Mouse (Mus musculus) 3134 (cell line): Measurements from ENCODE around the gene Ccdc62.

ENCODE experiments used
- DNase-seq: peaks from one replicate; pipeline ENCODE4 v3.0.0-alpha.2; 2011; ENCODE audit warnings: low spot score; ENCODE audit not compliant: insufficient read length; ENCODE audit errors: extremely low read depth

Gene Ccdc62

GRCm38 (mm10) chr5:123933957-123934591 lies 3.6 kb downstream of the Ccdc62 start:
- no peak for DNase-seq

DNA sequence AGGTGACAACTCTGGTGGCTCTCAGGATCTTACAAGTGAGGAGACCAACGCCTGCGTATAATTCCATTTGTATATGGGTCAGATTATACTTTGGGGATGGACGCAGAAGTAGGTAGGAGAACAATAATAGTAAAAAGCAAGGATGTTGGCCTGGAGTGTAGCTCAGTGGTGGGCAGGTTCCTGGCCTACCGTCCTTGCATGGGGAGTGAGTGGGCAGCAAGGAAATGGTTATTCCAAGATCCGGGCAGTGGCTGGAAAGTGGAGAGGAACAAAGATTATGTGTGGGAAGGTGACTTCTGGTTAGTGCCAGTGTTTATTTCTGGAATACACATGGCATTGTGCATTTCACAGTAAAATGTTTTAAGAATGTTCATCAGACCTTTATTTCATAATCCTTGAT lies 5.5 kb downstream of the Ccdc62 start:
- DNase-seq, result no peak

DNA sequence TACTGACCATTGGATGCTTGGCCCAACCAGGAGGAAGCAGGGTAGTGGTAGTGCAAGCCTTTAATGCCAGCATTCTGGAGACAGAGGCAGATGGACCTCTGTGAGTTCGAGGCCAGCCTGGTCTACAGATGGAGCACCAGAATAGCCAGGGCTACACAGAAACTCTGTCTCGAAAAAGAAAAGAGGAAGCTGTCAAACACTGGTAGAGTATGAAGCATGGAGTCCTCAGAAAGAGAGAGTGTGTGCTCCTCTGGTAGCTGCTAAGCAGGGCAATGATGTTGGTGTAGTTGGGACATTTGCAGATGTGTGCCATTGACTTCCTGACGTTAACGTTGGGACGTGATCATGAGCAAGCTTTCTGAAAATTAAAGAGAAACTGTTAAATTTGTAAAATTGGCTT lies 8.0 kb downstream of the Ccdc62 start:
- no peak for DNase-seq

DNA sequence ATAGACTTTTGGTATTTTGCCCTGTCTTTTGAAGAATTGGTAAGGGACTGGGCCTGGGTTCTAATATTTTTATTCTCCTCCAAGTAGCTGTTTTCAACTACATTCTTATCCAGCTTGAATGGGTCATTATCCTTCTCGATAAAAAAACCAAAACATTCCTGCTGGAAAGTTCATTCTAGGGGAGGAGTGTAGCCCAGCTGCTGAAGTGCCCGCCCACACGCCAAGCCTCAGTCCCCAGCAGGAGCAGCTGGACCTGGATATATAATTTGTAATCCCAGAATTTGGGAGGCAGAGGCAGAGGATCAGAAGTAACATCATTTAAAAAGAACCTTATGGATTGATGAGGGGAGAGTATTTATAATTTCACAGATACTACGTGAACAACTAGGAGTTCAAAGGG lies 16.1 kb downstream of the Ccdc62 start:
- DNase-seq, result no peak

GRCm38 (mm10) chr5:123947041-123947761 lies 16.7 kb downstream of the Ccdc62 start:
- DNase-seq, result peak; percentile 38

DNA sequence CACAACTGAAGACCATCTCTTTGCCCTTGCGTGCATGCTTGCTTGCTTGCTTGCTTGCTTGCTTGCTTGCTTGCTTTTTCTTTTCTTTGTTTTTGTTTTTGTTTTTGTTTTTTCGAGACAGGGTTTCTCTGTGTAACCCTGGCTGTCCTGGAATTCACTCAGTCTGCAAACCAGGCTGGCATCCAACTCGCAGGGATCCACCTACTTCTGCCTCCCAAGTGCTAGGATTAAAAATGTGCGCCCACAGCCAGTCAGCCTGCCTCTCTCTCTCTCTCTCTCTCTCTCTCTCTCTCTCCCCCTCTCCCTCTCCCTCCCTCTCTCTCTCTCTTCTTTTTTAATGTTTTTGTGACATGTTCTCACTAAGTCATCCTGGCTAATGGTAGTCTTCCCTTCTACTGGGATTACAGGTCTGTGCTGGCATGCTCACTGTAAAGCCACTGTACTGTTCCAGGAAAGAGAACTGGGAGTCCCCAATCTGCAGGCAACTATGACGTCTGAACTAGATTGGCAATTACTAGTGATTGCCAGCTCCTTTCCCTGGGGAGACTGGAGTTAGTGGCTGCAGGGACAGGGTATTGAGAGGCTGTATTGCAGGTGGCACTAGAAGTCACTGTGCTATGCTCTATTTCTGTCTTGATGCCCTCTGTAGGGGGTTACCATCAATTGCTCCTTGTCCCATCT lies 22.0 kb downstream of the Ccdc62 start:
- DNase-seq, result no peak

DNA sequence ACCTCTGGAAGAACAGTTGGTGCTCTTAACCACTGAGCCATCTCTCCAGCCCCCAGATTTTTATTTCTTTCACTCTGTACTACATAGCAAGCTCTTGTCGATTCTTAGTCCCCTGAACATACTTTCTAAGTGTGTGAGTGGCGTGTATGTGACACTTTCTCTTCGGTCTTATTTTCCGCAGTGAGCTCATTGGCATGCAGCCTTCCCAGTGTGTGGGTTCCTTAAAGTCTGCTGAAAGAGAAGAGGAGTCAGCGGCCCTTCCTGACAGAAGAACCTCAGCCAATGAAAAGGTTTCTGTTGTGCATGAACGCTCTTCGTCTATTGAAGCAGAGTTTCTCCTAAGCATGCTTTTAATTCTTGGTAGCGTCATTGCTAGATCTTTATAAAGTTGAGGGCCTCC lies 26.7 kb downstream of the Ccdc62 start:
- no peak for DNase-seq

GRCm38 (mm10) chr5:123959018-123959417 lies 28.5 kb downstream of the Ccdc62 start:
- no peak for DNase-seq

- DNase-seq, result no peak
These were observed 29.6 kb downstream of the Ccdc62 start for GRCm38 (mm10) chr5:123960129-123960528.

DNA sequence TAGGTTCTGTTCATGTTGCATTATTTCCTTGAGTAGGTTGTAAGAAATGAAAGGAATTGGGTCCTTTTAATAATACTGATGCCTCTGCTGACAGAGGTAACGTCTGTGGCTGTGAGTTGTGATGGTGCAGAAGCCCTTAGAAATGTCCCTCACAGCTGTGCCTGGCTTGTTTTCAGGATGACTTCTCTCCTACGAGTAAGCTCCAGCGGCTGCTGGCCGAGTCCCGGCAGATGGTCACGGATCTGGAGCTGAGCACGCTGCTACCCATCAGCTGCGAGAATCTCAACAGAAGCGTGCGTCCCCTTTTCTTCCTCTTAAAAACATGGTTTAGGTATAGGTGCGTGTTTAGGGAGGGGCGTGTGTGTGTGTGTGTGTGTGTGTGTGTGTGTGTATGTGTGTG lies 30.6 kb downstream of the Ccdc62 start:
- DNase-seq, result no peak

DNA sequence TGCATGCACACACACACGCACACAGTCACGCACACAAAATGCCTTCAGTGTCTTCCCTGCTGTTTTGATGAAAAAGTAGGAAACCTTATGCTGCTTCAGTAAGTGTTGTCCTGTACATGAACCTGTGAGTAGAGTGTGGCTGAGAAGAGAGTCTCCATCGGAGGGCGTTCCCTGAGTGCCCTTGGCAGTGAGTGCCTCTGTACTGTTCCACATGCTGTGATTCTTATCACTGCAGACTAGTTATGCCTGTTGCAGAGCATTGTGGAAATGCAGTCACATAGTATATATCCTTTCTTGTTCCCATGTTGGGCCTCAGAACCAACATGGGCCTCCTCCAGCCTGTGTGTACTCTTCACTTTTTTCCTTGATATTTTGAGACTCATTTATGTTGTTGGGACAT lies 33.7 kb downstream of the Ccdc62 start:
- no peak for DNase-seq

- DNase-seq, result no peak
These were observed 36.3 kb downstream of the Ccdc62 start for GRCm38 (mm10) chr5:123966759-123967158.

DNA sequence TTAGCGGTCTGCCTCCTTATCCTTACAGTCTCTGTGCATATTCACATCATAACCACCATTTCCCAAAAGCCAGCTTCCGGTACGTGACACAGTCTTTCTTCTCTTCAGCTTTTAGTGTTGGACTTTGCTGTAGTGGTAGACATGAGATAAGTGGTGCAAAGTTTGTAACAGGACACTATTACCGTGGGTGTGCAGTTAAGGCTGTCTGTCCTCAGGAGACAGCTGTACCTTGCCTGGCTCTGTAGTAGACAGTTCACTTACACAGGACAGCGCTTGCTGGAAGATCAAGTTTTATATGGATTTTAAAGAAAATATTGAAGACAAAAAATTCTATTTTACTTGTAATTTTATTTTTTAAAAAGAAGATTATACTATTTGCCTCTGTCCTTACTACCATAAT lies 38.0 kb downstream of the Ccdc62 start:
- DNase-seq, result no peak

DNA sequence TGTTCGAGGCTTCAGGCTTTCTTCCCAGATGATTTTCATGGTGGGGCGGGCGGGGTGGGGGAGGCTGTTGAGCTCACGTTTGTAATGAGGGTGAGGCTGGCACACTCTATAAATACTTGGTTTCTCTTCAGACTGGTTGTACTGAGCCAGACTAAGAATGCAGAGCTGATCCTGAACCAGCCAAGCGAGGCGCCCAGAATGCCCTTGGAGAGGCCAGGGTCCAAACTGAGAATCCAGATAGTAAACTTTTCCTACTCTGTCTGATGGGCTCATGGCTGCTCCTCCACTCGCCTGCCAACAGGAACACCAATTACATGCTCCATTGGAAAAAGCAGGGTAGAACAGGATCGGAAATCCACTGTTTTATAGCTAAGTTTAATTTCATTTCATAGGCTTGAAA lies 38.7 kb downstream of the Ccdc62 start:
- DNase-seq, result no peak

DNA sequence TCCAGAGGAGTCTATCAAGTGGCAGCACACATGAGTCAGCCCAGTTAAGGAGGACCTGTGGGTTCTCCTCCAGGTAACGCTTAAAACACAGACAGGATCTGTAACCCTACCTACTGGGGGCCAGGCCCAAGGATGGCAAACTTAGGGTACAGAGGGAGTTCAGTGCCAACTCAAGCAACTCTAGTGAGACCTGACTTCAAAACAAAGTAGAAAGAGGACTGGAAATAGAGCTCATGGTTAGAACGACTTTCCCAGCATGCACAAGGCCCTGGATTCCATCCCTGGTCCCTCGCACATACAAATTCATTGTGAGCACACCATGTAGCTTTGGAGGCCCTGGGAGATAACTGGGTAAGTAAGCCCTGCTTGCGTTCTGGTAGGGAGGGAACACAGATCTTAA lies 40.1 kb downstream of the Ccdc62 start:
- DNase-seq, result no peak

GRCm38 (mm10) chr5:123972453-123972852 lies 42.0 kb downstream of the Ccdc62 start:
- no peak for DNase-seq

GRCm38 (mm10) chr5:123973299-123974178 lies 43.1 kb downstream of the Ccdc62 start, which contains the start of gene Hip1r:
Gene Hip1r, plus strand, starts transcription at chr5:123973628.
- DNase-seq, result peak; percentile 82

DNA sequence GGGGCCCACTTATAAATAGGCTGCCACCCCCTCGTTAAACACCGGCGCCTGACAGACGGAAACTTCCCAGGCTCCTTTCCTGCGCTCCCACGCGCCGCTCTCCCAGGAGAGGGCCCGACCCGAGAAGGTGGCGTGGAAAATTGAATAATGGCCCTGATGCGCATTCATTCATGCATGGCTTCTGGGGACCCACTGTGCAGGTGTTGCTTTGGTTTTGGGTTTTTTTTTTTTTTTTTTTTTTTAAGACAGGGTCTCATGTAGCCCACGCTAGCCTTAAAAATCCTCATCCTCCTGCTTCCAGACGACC lies 43.7 kb downstream of the Ccdc62 start:
- peak; percentile 42 for DNase-seq

DNA sequence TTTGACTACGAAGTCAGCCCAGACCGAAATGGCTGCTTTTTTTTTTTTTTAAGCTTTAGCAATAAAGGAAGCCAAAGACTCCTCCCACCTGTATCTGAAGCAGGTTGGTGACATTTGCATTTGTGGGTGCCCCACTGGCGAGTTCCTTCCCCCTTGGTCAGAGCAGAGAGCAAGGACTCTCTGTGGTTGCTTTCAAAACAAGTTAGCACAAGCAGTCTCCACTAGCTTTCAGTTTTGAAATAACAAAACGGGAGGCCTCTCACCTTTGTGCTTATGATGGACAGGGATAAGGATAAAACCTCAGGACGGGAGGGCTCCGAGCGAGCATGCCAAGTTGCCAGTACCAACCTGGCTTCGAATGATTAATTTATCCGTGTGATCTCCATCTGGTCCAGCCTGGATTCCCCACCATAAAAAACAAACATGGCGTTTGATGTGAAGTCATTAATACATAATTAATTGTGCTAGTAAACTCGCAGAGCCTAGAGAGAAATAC lies 44.2 kb downstream of the Ccdc62 start:
- DNase-seq, result no peak

DNA sequence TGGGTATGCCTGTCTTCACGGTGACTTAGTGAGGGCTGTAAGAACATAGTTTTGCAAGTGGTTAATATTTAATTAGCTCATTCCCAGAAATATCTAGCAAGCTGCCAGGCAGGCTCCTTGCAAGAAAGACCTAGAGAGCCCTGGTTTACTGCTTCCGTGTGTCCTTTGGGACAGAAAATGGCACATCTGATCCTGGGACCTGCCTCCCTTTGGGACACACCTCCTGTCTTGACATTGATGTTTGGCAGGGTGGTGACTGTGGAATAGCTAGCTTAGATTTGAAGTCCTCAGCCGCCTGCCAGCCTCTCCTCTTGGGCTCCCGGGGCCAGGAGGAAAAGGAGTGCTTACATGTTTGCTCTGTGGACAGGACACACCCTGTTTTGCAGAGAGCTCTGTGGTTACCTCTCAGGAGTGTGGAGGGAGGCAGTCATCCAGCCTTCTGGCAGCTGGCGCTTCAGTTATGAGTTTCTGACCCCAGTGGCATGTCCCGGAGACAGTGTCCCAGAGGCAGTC lies 45.2 kb downstream of the Ccdc62 start:
- DNase-seq, result peak; percentile 70

DNA sequence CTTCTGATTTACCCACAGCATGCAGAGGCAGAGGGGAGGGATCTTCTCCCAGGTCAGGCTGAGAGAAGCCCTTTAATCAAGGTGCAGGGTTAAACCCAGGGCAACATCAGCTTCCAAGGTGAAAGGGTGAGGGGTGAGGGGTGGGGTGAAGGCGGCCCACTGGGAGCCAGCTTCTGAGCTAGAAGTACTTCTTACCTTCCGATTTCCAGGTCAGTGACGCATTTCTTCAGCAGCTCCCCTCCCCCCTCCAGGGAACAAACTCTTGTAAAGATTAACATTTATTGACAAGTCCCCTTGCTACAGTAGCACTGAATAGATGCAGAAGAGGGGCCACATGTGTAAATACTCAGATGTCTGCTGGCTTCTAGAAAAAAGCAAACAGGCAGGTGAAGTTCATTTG lies 46.8 kb downstream of the Ccdc62 start:
- DNase-seq, result no peak
